Comparison of ENCODE assay signal across 8 mouse cellular contexts in genomic region chr6:72566044-72566443, GRCm38 (mm10). TPM values are rescaled to one million over a fixed set of nuclear protein-coding genes. Genes with fewer than 3 reads are reported as not detected.
DNase-seq lines count a peak whose midpoint lies in the region; ATAC-seq lines count a peak whose summit lies in the region.

No protein-coding gene starts in this region.

- whole genome bisulfite sequencing in hindbrain, embryonic 13.5 days, result 8% methylated on average over 4 of the region's 4 CpGs

- peak overlapping the region; percentile 30; the same call in 1 of the 2 replicates for H3K9ac ChIP-seq in hindbrain, embryonic 13.5 days

- H3K27ac ChIP-seq in hindbrain, embryonic 13.5 days, result no peak overlapping the region

- H3K4me3 ChIP-seq in hindbrain, embryonic 13.5 days, result no peak overlapping the region

- H3K4me2 ChIP-seq in hindbrain, embryonic 13.5 days, result no peak overlapping the region

- peak; percentile 84 for ATAC-seq in hindbrain, embryonic 13.5 days (ENCODE audit: low FRiP score)

- H3K27me3 ChIP-seq in hindbrain, embryonic 13.5 days, result no peaks in the 10 kb centered on the region

- peaks cover 4% of the 10 kb centered on the region for H3K4me1 ChIP-seq in hindbrain, embryonic 13.5 days (replicated peaks)

- H3K36me3 ChIP-seq in hindbrain, embryonic 13.5 days, result peaks cover 21% of the 10 kb centered on the region

- no peaks in the 10 kb centered on the region for H3K9me3 ChIP-seq in hindbrain, embryonic 13.5 days

- DNase-seq in Muller cell, postnatal 12 days (ENCODE audit: inconsistent ontology term), result peak; percentile 70
- DNase-seq in cerebellum, adult 9-10 months, result peak; percentile 89
- DNase-seq in frontal cortex, adult 2 months (ENCODE audit: extremely low spot score in 1 of 2, low spot score in 1 of 2), result peak; percentile 81 to 97
- DNase-seq in layer of hippocampus, postnatal 25 days (ENCODE audit: extremely low spot score in 1 of 2, low spot score in 1 of 2), result peak; percentile 83 to 97
- DNase-seq in lung, postnatal 25 days (ENCODE audit: low spot score), result peak; percentile 87
- peak; percentile 96 for DNase-seq in retina, embryonic 14.5 days (ENCODE audit: low spot score)
- DNase-seq in thymus, postnatal 36 days, result peak; percentile 79 to 85

RNA-seq across cellular contexts. Expression of gene Capg, which starts 21.9 kb away (rescaled TPM):
- polyA plus RNA-seq in frontal cortex, adult 2 months (2012; rRNA removed), result 3.5 and 4.7 TPM in 2 replicates
- 9.2 and 10.2 TPM in 2 replicates for polyA plus RNA-seq in hindbrain, embryonic 13.5 days (2015; fragmentation: Nextera tagmentation; extraction: Ambion mirVana)
- 1 to 10 TPM; 3.5 to 4.0 TPM for total RNA-seq in layer of hippocampus, postnatal 25 days (2021)

RNA-seq across cellular contexts. Expression of gene Elmod3, which starts 32.2 kb away (rescaled TPM):
- 24.0 and 25.0 TPM in 2 replicates for polyA plus RNA-seq in frontal cortex, adult 2 months (2012; rRNA removed)
- 15.3 and 15.5 TPM in 2 replicates for polyA plus RNA-seq in hindbrain, embryonic 13.5 days (2015; fragmentation: Nextera tagmentation; extraction: Ambion mirVana)
- total RNA-seq in layer of hippocampus, postnatal 25 days (2021), result 10 to 100 TPM; 22.0 to 23.4 TPM

RNA-seq across cellular contexts. Expression of gene Retsat, which starts 32.2 kb away (rescaled TPM):
- 10.1 TPM in 2 replicates for polyA plus RNA-seq in frontal cortex, adult 2 months (2012; rRNA removed)
- 4.8 and 5.9 TPM in 2 replicates for polyA plus RNA-seq in hindbrain, embryonic 13.5 days (2015; fragmentation: Nextera tagmentation; extraction: Ambion mirVana)
- 10 to 100 TPM; 57.8 to 58.7 TPM for total RNA-seq in layer of hippocampus, postnatal 25 days (2021)

RNA-seq across cellular contexts. Expression of gene Sh2d6, which starts 44.5 kb away (rescaled TPM):
- polyA plus RNA-seq in frontal cortex, adult 2 months (2012; rRNA removed), result 1.8 and 2.3 TPM in 2 replicates
- polyA plus RNA-seq in hindbrain, embryonic 13.5 days (2015; fragmentation: Nextera tagmentation; extraction: Ambion mirVana), result 0.41 and 1.0 TPM in 2 replicates
- 1 to 10 TPM in 1 of 2 experiments, under 1 TPM in 1; 0.62 to 1.3 TPM for total RNA-seq in layer of hippocampus, postnatal 25 days (2021)

RNA-seq across cellular contexts. Expression of gene Tgoln1, which starts 50.8 kb away (rescaled TPM):
- polyA plus RNA-seq in frontal cortex, adult 2 months (2012; rRNA removed), result 60.7 and 68.7 TPM in 2 replicates
- 37.1 and 38.1 TPM in 2 replicates for polyA plus RNA-seq in hindbrain, embryonic 13.5 days (2015; fragmentation: Nextera tagmentation; extraction: Ambion mirVana)
- total RNA-seq in layer of hippocampus, postnatal 25 days (2021), result 10 to 100 TPM; 80.3 to 85.0 TPM
